Mouse (Mus musculus) liver, postnatal 0 days (tissue): ENCODE measurements at regions not wholly inside any gene's neighbourhood (a gene's known extent, or its start where the extent isn't known, plus 50 kb on each side); places are given as distances from the start of the nearest gene placed in this dataset.

ENCODE experiments used
- CTCF ChIP-seq: sonication (generic); IDR thresholded peaks from 2 replicates; pipeline ENCODE4 v1.5.1; 2016; ENCODE audit warnings: antibody characterized with exemption, low read depth
- EP300 ChIP-seq: IDR thresholded peaks from 2 replicates; pipeline ENCODE4 v1.6.1; 2016; ENCODE audit warnings: antibody characterized with exemption, low read depth, mild to moderate bottlenecking

DNA sequence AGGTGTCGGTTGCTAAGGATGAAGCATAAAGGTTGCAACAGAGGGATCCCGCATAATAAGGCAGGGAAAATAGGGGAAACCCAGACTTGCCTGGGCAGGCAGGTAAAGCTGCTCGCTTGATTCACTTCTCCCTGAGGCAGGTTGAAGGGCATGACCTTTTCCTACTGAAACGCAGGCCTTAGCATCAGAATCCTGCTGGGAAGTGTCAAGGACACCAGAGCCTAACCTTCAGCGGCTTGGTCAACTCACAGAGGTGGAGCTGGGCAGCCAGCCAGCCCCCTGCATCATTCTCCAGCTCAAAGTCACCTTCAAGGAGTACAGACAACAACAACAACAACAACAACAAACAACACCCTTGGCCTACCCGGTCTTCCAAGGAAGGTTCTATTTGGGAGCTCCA lies 52.8 kb upstream of the Laptm4a start:
- TF ChIP-seq CTCF (no peak), EP300 (no peak)
